Mouse (Mus musculus): ENCODE measurements around the gene Kcna10. TPM values are rescaled to one million over a fixed set of nuclear protein-coding genes. Genes with fewer than 3 reads are reported as not detected.

The Kcna10 gene
- polyA plus RNA-seq, 1 experiment from 2014 or later = not detected

GRCm38 (mm10) chr3:107159418-107159817 lies 23.4 kb upstream of the Kcna10 start:
- Histone ChIP-seq H3K4me3 (ENCODE audit: low read depth, low read length) (no peak overlapping the region), H3K27me3 (ENCODE audit: control insufficient read depth, insufficient read depth, low read length) (no peaks in the 10 kb centered on the region), H3K9me3 (ENCODE audit: control insufficient read depth, low read length) (no peaks in the 10 kb centered on the region), H3K9ac (ENCODE audit: low read depth, low read length) (no peak overlapping the region), H3K27ac (ENCODE audit: low read depth, low read length) (no peak overlapping the region), H3K4me1 (replicated peaks; ENCODE audit: control insufficient read depth, insufficient read depth, low read length) (no peaks in the 10 kb centered on the region; the same call in 1 of the 2 replicates), H3K4me2 (replicated peaks; ENCODE audit: low read depth, low read length) (peak overlapping the region; percentile 49), H3K36me3 (ENCODE audit: control insufficient read depth, insufficient read depth, low read length) (no peaks in the 10 kb centered on the region)
- ATAC-seq (ENCODE audit: low FRiP score) (0 out of 2 replicates have a peak, but pooled peaks have one; percentile 7), DNase-seq (ENCODE audit: low spot score) (peak; percentile 24)
- 69% methylated on average over 3 of the region's 3 CpGs for WGBS

- H3K9ac ChIP-seq (ENCODE audit: low read depth, low read length) = peak overlapping the region; percentile 42; the same call in 1 of the 2 replicates
- ATAC-seq (ENCODE audit: low FRiP score) = peak; percentile 76
- no peaks in the 10 kb centered on the region for H3K27me3 ChIP-seq (ENCODE audit: control insufficient read depth, insufficient read depth, low read length)
- 2% methylated on average over 17 of the region's 17 CpGs for WGBS
- H3K4me3 ChIP-seq (ENCODE audit: low read depth, low read length) = peak overlapping the region; percentile 17; the same call in 1 of the 2 replicates
- no peaks in the 10 kb centered on the region; the same call in 1 of the 2 replicates for H3K4me1 ChIP-seq (replicated peaks; ENCODE audit: control insufficient read depth, insufficient read depth, low read length)
- peak; percentile 46 for DNase-seq (ENCODE audit: low spot score)
- H3K4me2 ChIP-seq (replicated peaks; ENCODE audit: low read depth, low read length) = peak overlapping the region; percentile 49
- H3K9me3 ChIP-seq (ENCODE audit: control insufficient read depth, low read length) = no peaks in the 10 kb centered on the region
- H3K27ac ChIP-seq (ENCODE audit: low read depth, low read length) = no peak overlapping the region
- no peaks in the 10 kb centered on the region for H3K36me3 ChIP-seq (ENCODE audit: control insufficient read depth, insufficient read depth, low read length)
Observed at GRCm38 (mm10) chr3:107159859-107160324, 23.0 kb upstream of the Kcna10 start.

- Histone ChIP-seq H3K9me3 (ENCODE audit: control insufficient read depth, low read length) (no peaks in the 10 kb centered on the region), H3K9ac (ENCODE audit: low read depth, low read length) (no peak overlapping the region), H3K4me2 (replicated peaks; ENCODE audit: low read depth, low read length) (no peak overlapping the region), H3K4me1 (replicated peaks; ENCODE audit: control insufficient read depth, insufficient read depth, low read length) (no peaks in the 10 kb centered on the region; the same call in 1 of the 2 replicates), H3K36me3 (ENCODE audit: control insufficient read depth, insufficient read depth, low read length) (no peaks in the 10 kb centered on the region), H3K27ac (ENCODE audit: low read depth, low read length) (no peak overlapping the region), H3K4me3 (ENCODE audit: low read depth, low read length) (no peak overlapping the region), H3K27me3 (ENCODE audit: control insufficient read depth, insufficient read depth, low read length) (no peaks in the 10 kb centered on the region)
- ATAC-seq (ENCODE audit: low FRiP score) (no peak), DNase-seq (ENCODE audit: low spot score) (no peak)
- 89% methylated on average over 2 of the region's 2 CpGs for WGBS
Observed at GRCm38 (mm10) chr3:107162741-107163140, 20.1 kb upstream of the Kcna10 start.

- no peak for DNase-seq (ENCODE audit: low spot score)
- 84% methylated on average over 2 of the region's 2 CpGs for WGBS
Observed at GRCm38 (mm10) chr3:107169552-107169951, 13.3 kb upstream of the Kcna10 start.

GRCm38 (mm10) chr3:107171964-107172363 lies 10.9 kb upstream of the Kcna10 start:
- WGBS = 81% methylated on average over 3 of the region's 3 CpGs
- Histone ChIP-seq H3K27me3 (ENCODE audit: control insufficient read depth, insufficient read depth, low read length) (no peaks in the 10 kb centered on the region), H3K4me1 (replicated peaks; ENCODE audit: control insufficient read depth, insufficient read depth, low read length) (no peaks in the 10 kb centered on the region)

More at GRCm38 (mm10) chr3:107169552-107169951, 13.3 kb upstream of the Kcna10 start:
- no peak overlapping the region for H3K4me2 ChIP-seq (replicated peaks; ENCODE audit: low read depth, low read length)
- H3K9ac ChIP-seq (ENCODE audit: low read depth, low read length) = no peak overlapping the region
- no peaks in the 10 kb centered on the region for H3K27me3 ChIP-seq (ENCODE audit: control insufficient read depth, insufficient read depth, low read length)
- H3K27ac ChIP-seq (ENCODE audit: low read depth, low read length) = no peak overlapping the region
- H3K36me3 ChIP-seq (ENCODE audit: control insufficient read depth, insufficient read depth, low read length) = no peaks in the 10 kb centered on the region
- H3K9me3 ChIP-seq (ENCODE audit: control insufficient read depth, low read length) = no peaks in the 10 kb centered on the region
- no peak for ATAC-seq (ENCODE audit: low FRiP score)
- H3K4me1 ChIP-seq (replicated peaks; ENCODE audit: control insufficient read depth, insufficient read depth, low read length) = no peaks in the 10 kb centered on the region
- no peak overlapping the region for H3K4me3 ChIP-seq (ENCODE audit: low read depth, low read length)

GRCm38 (mm10) chr3:107172556-107172955 lies 10.3 kb upstream of the Kcna10 start:
- H3K4me2 ChIP-seq (replicated peaks; ENCODE audit: low read depth, low read length) = no peak overlapping the region
- no peaks in the 10 kb centered on the region for H3K36me3 ChIP-seq (ENCODE audit: control insufficient read depth, insufficient read depth, low read length)
- WGBS = 81% methylated on average over 1 of the region's 1 CpGs
- no peaks in the 10 kb centered on the region for H3K27me3 ChIP-seq (ENCODE audit: control insufficient read depth, insufficient read depth, low read length)
- DNase-seq (ENCODE audit: low spot score) (no peak), ATAC-seq (ENCODE audit: low FRiP score) (no peak)
- no peak overlapping the region for H3K4me3 ChIP-seq (ENCODE audit: low read depth, low read length)
- no peak overlapping the region for H3K9ac ChIP-seq (ENCODE audit: low read depth, low read length)
- H3K4me1 ChIP-seq (replicated peaks; ENCODE audit: control insufficient read depth, insufficient read depth, low read length) = no peaks in the 10 kb centered on the region
- H3K9me3 ChIP-seq (ENCODE audit: control insufficient read depth, low read length) = no peaks in the 10 kb centered on the region
- no peak overlapping the region for H3K27ac ChIP-seq (ENCODE audit: low read depth, low read length)

More at GRCm38 (mm10) chr3:107171964-107172363, 10.9 kb upstream of the Kcna10 start:
- H3K36me3 ChIP-seq (ENCODE audit: control insufficient read depth, insufficient read depth, low read length) = no peaks in the 10 kb centered on the region
- H3K4me3 ChIP-seq (ENCODE audit: low read depth, low read length) = no peak overlapping the region
- H3K9me3 ChIP-seq (ENCODE audit: control insufficient read depth, low read length) = no peaks in the 10 kb centered on the region
- ATAC-seq (ENCODE audit: low FRiP score) = no peak
- H3K9ac ChIP-seq (ENCODE audit: low read depth, low read length) = no peak overlapping the region
- no peak for DNase-seq (ENCODE audit: low spot score)
- H3K4me2 ChIP-seq (replicated peaks; ENCODE audit: low read depth, low read length) = no peak overlapping the region
- no peak overlapping the region for H3K27ac ChIP-seq (ENCODE audit: low read depth, low read length)

- H3K4me3 ChIP-seq (ENCODE audit: low read depth, low read length) = no peak overlapping the region
- no peaks in the 10 kb centered on the region for H3K27me3 ChIP-seq (ENCODE audit: control insufficient read depth, insufficient read depth, low read length)
- H3K4me1 ChIP-seq (replicated peaks; ENCODE audit: control insufficient read depth, insufficient read depth, low read length) = no peaks in the 10 kb centered on the region
- no peak for ATAC-seq (ENCODE audit: low FRiP score)
- H3K27ac ChIP-seq (ENCODE audit: low read depth, low read length) = no peak overlapping the region
- H3K4me2 ChIP-seq (replicated peaks; ENCODE audit: low read depth, low read length) = no peak overlapping the region
- H3K9ac ChIP-seq (ENCODE audit: low read depth, low read length) = no peak overlapping the region
- no peaks in the 10 kb centered on the region for H3K36me3 ChIP-seq (ENCODE audit: control insufficient read depth, insufficient read depth, low read length)
- WGBS = 84% methylated on average over 4 of the region's 4 CpGs
- DNase-seq (ENCODE audit: low spot score) = no peak
- no peaks in the 10 kb centered on the region for H3K9me3 ChIP-seq (ENCODE audit: control insufficient read depth, low read length)
Observed at GRCm38 (mm10) chr3:107175486-107175885, 7.4 kb upstream of the Kcna10 start.

- Histone ChIP-seq H3K27me3 (ENCODE audit: control insufficient read depth, insufficient read depth, low read length) (no peaks in the 10 kb centered on the region), H3K36me3 (ENCODE audit: control insufficient read depth, insufficient read depth, low read length) (no peaks in the 10 kb centered on the region), H3K4me1 (replicated peaks; ENCODE audit: control insufficient read depth, insufficient read depth, low read length) (no peaks in the 10 kb centered on the region), H3K4me2 (replicated peaks; ENCODE audit: low read depth, low read length) (no peak overlapping the region), H3K27ac (ENCODE audit: low read depth, low read length) (no peak overlapping the region; the same call in 1 of the 2 replicates), H3K9me3 (ENCODE audit: control insufficient read depth, low read length) (no peaks in the 10 kb centered on the region), H3K4me3 (ENCODE audit: low read depth, low read length) (no peak overlapping the region), H3K9ac (ENCODE audit: low read depth, low read length) (no peak overlapping the region)
- WGBS = 60% methylated on average over 9 of the region's 9 CpGs
- ATAC-seq (ENCODE audit: low FRiP score) = peak; percentile 88
- peak; percentile 49 for DNase-seq (ENCODE audit: low spot score)
Observed at GRCm38 (mm10) chr3:107176501-107176900, 6.4 kb upstream of the Kcna10 start.

GRCm38 (mm10) chr3:107180860-107181259 lies 2.0 kb upstream of the Kcna10 start:
- H3K4me2 ChIP-seq (replicated peaks; ENCODE audit: low read depth, low read length) = no peak overlapping the region
- ATAC-seq (ENCODE audit: low FRiP score) (no peak), DNase-seq (ENCODE audit: low spot score) (no peak)
- no peaks in the 10 kb centered on the region for H3K27me3 ChIP-seq (ENCODE audit: control insufficient read depth, insufficient read depth, low read length)
- no peaks in the 10 kb centered on the region for H3K36me3 ChIP-seq (ENCODE audit: control insufficient read depth, insufficient read depth, low read length)
- no peak overlapping the region for H3K9ac ChIP-seq (ENCODE audit: low read depth, low read length)
- no peaks in the 10 kb centered on the region for H3K4me1 ChIP-seq (replicated peaks; ENCODE audit: control insufficient read depth, insufficient read depth, low read length)
- no peak overlapping the region for H3K4me3 ChIP-seq (ENCODE audit: low read depth, low read length)
- H3K27ac ChIP-seq (ENCODE audit: low read depth, low read length) = no peak overlapping the region
- WGBS = 74% methylated on average over 2 of the region's 2 CpGs
- H3K9me3 ChIP-seq (ENCODE audit: control insufficient read depth, low read length) = no peaks in the 10 kb centered on the region
